Mouse (Mus musculus): ENCODE data around the gene Gm45785. TPM values are rescaled to one million over a fixed set of nuclear protein-coding genes. Genes with fewer than 3 reads are reported as not detected.

The Gm45785 gene
- polyA plus RNA-seq, 1 experiment from 2014 or later = not detected

DNA sequence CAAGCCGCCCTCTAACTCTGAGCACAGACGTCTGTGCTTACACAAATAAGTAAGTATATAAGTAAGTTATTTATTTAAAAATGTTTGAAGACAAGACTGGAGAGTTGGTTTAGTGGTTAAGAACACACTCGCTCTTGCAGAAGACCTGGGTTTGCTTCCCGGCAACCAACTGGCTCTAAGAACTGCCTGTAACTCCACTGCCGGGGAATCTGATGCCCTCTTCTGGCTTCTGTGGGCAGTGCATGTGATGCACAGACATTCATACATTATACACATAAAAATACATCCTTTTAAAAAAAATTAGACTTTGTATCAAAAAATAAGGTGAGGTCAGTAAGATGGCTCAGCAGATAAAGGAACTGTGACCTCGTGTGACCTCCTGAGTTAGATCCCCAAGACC is 45.6 kb downstream of the Gm45785 start:
- Histone ChIP-seq H3K27ac (ENCODE audit: low read length) (no peak overlapping the region), H3K4me3 (ENCODE audit: low read depth, low read length) (no peak overlapping the region), H3K9ac (replicated peaks; ENCODE audit: low read depth) (no peak overlapping the region), H3K4me1 (ENCODE audit: insufficient read depth, low read depth, low read length) (no peaks in the 10 kb centered on the region), H3K9me3 (ENCODE audit: low read length) (no peaks in the 10 kb centered on the region), H3K27me3 (replicated peaks; ENCODE audit: insufficient read depth, low read length) (no peaks in the 10 kb centered on the region), H3K4me2 (replicated peaks; ENCODE audit: low read depth, low read length) (no peak overlapping the region), H3K36me3 (ENCODE audit: insufficient read depth, low read length) (no peaks in the 10 kb centered on the region)
- 82% methylated on average over 6 of the region's 6 CpGs for WGBS
- TF ChIP-seq CTCF (IDR thresholded peaks at IDR 0.05) (peak; percentile 34), EP300 (IDR thresholded peaks at IDR 0.05) (no peak)
- ATAC-seq (no peak), DNase-seq (ENCODE audit: low spot score) (no peak)

DNA sequence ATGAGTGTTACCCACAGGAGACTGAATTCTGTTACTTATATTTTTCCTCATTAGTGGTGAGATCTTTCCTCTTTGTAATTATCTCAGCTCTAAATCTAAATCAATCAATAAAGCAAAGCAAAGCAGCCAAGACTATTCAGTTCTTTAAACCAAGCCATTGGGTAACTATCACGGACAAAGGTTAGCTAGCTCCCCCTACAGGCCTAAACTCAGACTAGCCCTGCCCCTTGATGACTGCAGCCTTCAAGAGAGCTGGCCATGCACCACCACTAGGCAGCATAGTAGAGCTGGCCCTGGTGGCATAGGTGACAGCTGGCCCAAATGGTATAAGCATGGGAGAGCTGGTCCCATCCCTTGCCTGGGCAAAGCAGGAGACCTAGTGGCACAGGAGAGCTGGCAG is 50.4 kb downstream of the Gm45785 start:
- no peaks in the 10 kb centered on the region for H3K4me1 ChIP-seq (ENCODE audit: insufficient read depth, low read depth, low read length)
- WGBS = 8% methylated on average over 1 of the region's 1 CpGs
- H3K27me3 ChIP-seq (replicated peaks; ENCODE audit: insufficient read depth, low read length) = no peaks in the 10 kb centered on the region
- no peaks in the 10 kb centered on the region for H3K9me3 ChIP-seq (ENCODE audit: low read length)
- no peak overlapping the region for H3K4me3 ChIP-seq (ENCODE audit: low read depth, low read length)
- ATAC-seq = peak; percentile 52
- no peak overlapping the region for H3K9ac ChIP-seq (replicated peaks; ENCODE audit: low read depth)
- DNase-seq (ENCODE audit: low spot score) = peak; percentile 43
- no peak overlapping the region for H3K4me2 ChIP-seq (replicated peaks; ENCODE audit: low read depth, low read length)
- no peak overlapping the region for H3K27ac ChIP-seq (ENCODE audit: low read length)
- H3K36me3 ChIP-seq (ENCODE audit: insufficient read depth, low read length) = no peaks in the 10 kb centered on the region
- TF ChIP-seq EP300 (IDR thresholded peaks at IDR 0.05) = no peak
- TF ChIP-seq CTCF (IDR thresholded peaks at IDR 0.05) = peak; percentile 75

DNA sequence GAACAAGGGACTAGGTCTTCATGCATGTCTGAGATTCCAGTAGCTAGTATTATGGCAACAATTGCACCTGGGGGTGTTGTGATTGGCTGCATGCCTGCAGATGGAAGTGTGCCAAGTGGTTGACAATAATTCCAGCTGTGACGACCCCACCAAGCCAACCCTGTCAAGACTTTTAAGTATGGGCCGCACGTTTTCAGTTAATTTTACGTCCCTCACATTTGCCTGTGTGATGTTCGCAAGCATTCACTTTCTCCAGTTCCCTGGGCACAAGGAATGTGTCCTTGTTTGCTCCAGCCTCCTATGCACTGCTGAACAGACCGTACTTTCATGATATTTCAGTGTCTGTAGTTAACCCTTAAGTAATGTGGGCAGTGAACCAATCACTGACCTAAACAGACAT is 53.5 kb downstream of the Gm45785 start:
- no peak overlapping the region for H3K27ac ChIP-seq (ENCODE audit: low read length)
- no peak overlapping the region for H3K4me2 ChIP-seq (replicated peaks; ENCODE audit: low read depth, low read length)
- H3K4me3 ChIP-seq (ENCODE audit: low read depth, low read length) = no peak overlapping the region
- no peak overlapping the region for H3K9ac ChIP-seq (replicated peaks; ENCODE audit: low read depth)
- H3K27me3 ChIP-seq (replicated peaks; ENCODE audit: insufficient read depth, low read length) = no peaks in the 10 kb centered on the region
- DNase-seq (ENCODE audit: low spot score) = no peak
- H3K36me3 ChIP-seq (ENCODE audit: insufficient read depth, low read length) = no peaks in the 10 kb centered on the region
- no peaks in the 10 kb centered on the region for H3K4me1 ChIP-seq (ENCODE audit: insufficient read depth, low read depth, low read length)
- WGBS = 58% methylated on average over 6 of the region's 6 CpGs
- ATAC-seq = no peak
- no peaks in the 10 kb centered on the region for H3K9me3 ChIP-seq (ENCODE audit: low read length)
- TF ChIP-seq CTCF (IDR thresholded peaks at IDR 0.05) (no peak), EP300 (IDR thresholded peaks at IDR 0.05) (no peak)

DNA sequence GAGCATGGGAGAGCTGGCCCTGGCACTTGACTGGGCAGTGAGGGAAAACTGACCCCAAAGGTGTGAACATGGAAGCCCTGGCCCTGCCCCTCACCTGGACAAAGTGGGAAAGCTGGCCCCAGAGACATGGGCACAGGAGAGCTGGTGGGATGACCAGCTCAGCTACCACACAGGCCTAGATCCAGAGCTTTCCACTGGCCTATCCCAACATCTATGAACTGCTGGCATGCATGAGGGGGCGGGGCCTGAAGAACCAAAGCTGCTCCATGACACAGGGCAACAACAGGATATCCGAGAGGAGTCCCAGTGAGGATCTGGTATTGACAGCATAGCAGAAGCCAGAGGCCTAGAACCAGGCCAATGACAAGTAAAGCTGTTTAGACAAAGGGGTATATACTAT is 57.9 kb downstream of the Gm45785 start:
- no peak for DNase-seq (ENCODE audit: low spot score)
- no peaks in the 10 kb centered on the region for H3K4me1 ChIP-seq (ENCODE audit: insufficient read depth, low read depth, low read length)
- no peak overlapping the region for H3K9ac ChIP-seq (replicated peaks; ENCODE audit: low read depth)
- H3K27me3 ChIP-seq (replicated peaks; ENCODE audit: insufficient read depth, low read length) = no peaks in the 10 kb centered on the region
- WGBS = 61% methylated on average over 2 of the region's 2 CpGs
- ATAC-seq = no peak
- no peaks in the 10 kb centered on the region for H3K36me3 ChIP-seq (ENCODE audit: insufficient read depth, low read length)
- no peak for TF ChIP-seq CTCF (IDR thresholded peaks at IDR 0.05)
- no peak for TF ChIP-seq EP300 (IDR thresholded peaks at IDR 0.05)
- H3K9me3 ChIP-seq (ENCODE audit: low read length) = no peaks in the 10 kb centered on the region
- no peak overlapping the region for H3K27ac ChIP-seq (ENCODE audit: low read length)
- no peak overlapping the region for H3K4me2 ChIP-seq (replicated peaks; ENCODE audit: low read depth, low read length)
- H3K4me3 ChIP-seq (ENCODE audit: low read depth, low read length) = no peak overlapping the region

DNA sequence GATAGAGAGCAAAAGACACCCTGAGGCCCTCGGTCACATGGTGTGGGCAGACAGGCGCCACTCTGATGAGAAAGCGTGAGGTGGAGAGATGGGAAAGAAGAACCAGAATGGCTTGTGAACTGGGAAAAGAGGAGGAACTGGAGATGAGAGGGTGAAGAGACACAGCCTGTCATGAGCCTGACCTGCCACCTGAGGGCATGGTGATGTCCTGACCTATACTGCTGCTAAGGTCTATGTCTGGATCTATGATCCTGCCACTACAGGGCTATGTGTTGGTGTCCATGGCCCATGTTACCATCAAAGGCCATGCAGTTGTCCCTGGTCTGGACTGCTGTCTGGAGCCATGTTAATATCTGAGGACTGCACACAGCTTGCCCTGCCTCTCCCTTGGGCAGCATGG is 58.5 kb downstream of the Gm45785 start:
- no peak overlapping the region for H3K4me3 ChIP-seq (ENCODE audit: low read depth, low read length)
- no peaks in the 10 kb centered on the region for H3K27me3 ChIP-seq (replicated peaks; ENCODE audit: insufficient read depth, low read length)
- H3K4me1 ChIP-seq (ENCODE audit: insufficient read depth, low read depth, low read length) = no peaks in the 10 kb centered on the region
- no peak overlapping the region for H3K4me2 ChIP-seq (replicated peaks; ENCODE audit: low read depth, low read length)
- WGBS = 84% methylated on average over 3 of the region's 3 CpGs
- DNase-seq (ENCODE audit: low spot score) = no peak
- no peak for ATAC-seq
- no peak overlapping the region for H3K27ac ChIP-seq (ENCODE audit: low read length)
- TF ChIP-seq EP300 (IDR thresholded peaks at IDR 0.05) (no peak), CTCF (IDR thresholded peaks at IDR 0.05) (no peak)
- no peak overlapping the region for H3K9ac ChIP-seq (replicated peaks; ENCODE audit: low read depth)
- no peaks in the 10 kb centered on the region for H3K36me3 ChIP-seq (ENCODE audit: insufficient read depth, low read length)
- no peaks in the 10 kb centered on the region for H3K9me3 ChIP-seq (ENCODE audit: low read length)

DNA sequence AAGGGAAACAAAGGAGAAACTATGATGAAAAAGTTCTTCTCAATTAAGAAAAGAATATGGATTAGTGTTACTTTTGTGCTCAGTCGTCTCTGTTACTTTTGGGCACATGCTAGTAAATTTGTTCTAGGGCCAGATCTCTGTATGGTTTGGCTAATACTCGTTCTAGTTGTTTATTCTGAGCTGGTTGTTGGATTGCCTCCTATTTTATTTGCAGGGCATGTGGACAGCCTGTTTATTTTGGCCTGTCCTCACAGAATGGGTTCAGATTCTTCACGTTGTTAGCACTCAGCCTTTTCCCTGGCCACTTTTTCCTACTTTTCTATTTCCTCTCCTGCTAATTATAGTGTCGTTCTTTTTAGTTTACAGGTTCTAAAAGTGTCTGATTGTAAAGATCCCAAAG is 62.6 kb downstream of the Gm45785 start:
- H3K4me2 ChIP-seq (replicated peaks; ENCODE audit: low read depth, low read length) = no peak overlapping the region
- no peaks in the 10 kb centered on the region for H3K36me3 ChIP-seq (ENCODE audit: insufficient read depth, low read length)
- no peak for TF ChIP-seq CTCF (IDR thresholded peaks at IDR 0.05)
- no peak for TF ChIP-seq EP300 (IDR thresholded peaks at IDR 0.05)
- H3K27ac ChIP-seq (ENCODE audit: low read length) = no peak overlapping the region
- H3K27me3 ChIP-seq (replicated peaks; ENCODE audit: insufficient read depth, low read length) = no peaks in the 10 kb centered on the region
- no peaks in the 10 kb centered on the region for H3K9me3 ChIP-seq (ENCODE audit: low read length)
- no peak overlapping the region for H3K4me3 ChIP-seq (ENCODE audit: low read depth, low read length)
- no peak overlapping the region for H3K9ac ChIP-seq (replicated peaks; ENCODE audit: low read depth)
- no peaks in the 10 kb centered on the region for H3K4me1 ChIP-seq (ENCODE audit: insufficient read depth, low read depth, low read length)
- WGBS = 37% methylated on average over 4 of the region's 4 CpGs
- no peak for ATAC-seq
- no peak for DNase-seq (ENCODE audit: low spot score)

DNA sequence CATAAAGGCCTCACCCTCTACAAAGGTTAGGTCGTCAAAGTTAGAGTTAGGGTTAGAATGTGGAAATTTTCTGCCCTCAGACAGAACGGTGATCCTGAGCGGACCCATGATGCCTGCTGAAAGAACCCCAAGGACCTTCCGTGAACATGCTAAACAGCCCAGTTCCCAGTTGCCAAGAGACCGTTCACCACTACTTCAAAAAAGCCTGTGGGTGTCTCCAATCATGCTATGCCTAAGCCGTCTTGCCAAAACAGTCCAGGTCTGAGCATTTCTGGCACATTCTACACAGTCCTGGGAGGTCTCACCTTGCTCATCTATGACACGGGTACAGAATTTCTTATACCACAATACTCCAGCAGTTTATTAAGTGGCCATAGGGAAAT is 68.1 kb downstream of the Gm45785 start:
- H3K9me3 ChIP-seq (ENCODE audit: low read length) = no peaks in the 10 kb centered on the region
- no peaks in the 10 kb centered on the region for H3K36me3 ChIP-seq (ENCODE audit: insufficient read depth, low read length)
- ATAC-seq = no peak
- no peak overlapping the region for H3K27ac ChIP-seq (ENCODE audit: low read length)
- no peaks in the 10 kb centered on the region for H3K27me3 ChIP-seq (replicated peaks; ENCODE audit: insufficient read depth, low read length)
- no peak overlapping the region for H3K9ac ChIP-seq (replicated peaks; ENCODE audit: low read depth)
- DNase-seq (ENCODE audit: low spot score) = no peak
- H3K4me3 ChIP-seq (ENCODE audit: low read depth, low read length) = no peak overlapping the region
- H3K4me2 ChIP-seq (replicated peaks; ENCODE audit: low read depth, low read length) = no peak overlapping the region
- no peaks in the 10 kb centered on the region for H3K4me1 ChIP-seq (ENCODE audit: insufficient read depth, low read depth, low read length)
- TF ChIP-seq CTCF (IDR thresholded peaks at IDR 0.05) (no peak), EP300 (IDR thresholded peaks at IDR 0.05) (no peak)
- 82% methylated on average over 7 of the region's 7 CpGs for WGBS

Data from lung, postnatal 0 days (tissue).